Mouse (Mus musculus): Measurements from ENCODE around the gene Dlk1. TPM values are rescaled to one million over a fixed set of nuclear protein-coding genes. Genes with fewer than 3 reads are reported as not detected.
A peak's percentile ranks its signal among the peaks of the same experiment; 100 is the strongest.

Dlk1 gene
- 116 and 182 TPM in 2 replicates for polyA plus RNA-seq (2015; fragmentation: Nextera tagmentation; extraction: Ambion mirVana)

GRCm38 (mm10) chr12:109452592-109452991, at the start of gene Dlk1:
Gene Dlk1 (plus strand): TSS chr12:109452823.
- Histone ChIP-seq H3K4me1 (peaks cover 49% of the 10 kb centered on the region), H3K9me3 (replicated peaks) (no peaks in the 10 kb centered on the region), H3K9ac (peak within 1 kb of the TSS; percentile 33; the same call in 1 of the 2 replicates), H3K27ac (no peak within 1 kb of the TSS), H3K27me3 (peaks cover 73% of the 10 kb centered on the region), H3K36me3 (no peaks in the 10 kb centered on the region), H3K4me2 (peak within 1 kb of the TSS; percentile 90), H3K4me3 (replicated peaks) (peak within 1 kb of the TSS; percentile 46)
- WGBS = 6% methylated on average over 12 of the region's 13 CpGs
- no peak for ATAC-seq (replicated peaks; ENCODE audit: low FRiP score)

DNA sequence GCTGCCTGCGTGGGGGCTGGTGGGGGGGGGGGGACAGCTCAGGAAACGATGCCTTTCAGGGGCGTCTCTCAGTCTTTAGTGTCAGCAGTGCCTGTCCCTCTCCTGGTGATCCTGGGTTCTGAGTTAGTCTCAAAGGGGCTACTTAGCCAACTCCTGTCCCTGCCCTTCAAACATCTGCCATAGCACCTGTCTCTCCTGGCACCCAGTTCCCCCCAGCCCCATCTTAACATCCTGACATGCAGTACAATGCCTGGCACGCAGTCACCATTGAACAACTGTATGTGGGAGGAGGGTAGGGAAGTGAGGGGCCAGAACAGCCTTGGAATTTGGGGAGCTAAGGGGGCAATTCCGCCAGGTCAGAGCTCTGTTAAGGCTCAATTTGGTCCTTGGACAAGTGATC, 49.7 kb upstream of the Dlk1 start:
- Histone ChIP-seq H3K4me1 (peaks cover 83% of the 10 kb centered on the region), H3K27ac (peak overlapping the region; percentile 71), H3K9me3 (replicated peaks) (no peaks in the 10 kb centered on the region), H3K9ac (no peak overlapping the region), H3K36me3 (no peaks in the 10 kb centered on the region), H3K4me2 (no peak overlapping the region), H3K4me3 (replicated peaks) (no peak overlapping the region), H3K27me3 (0 out of 2 replicates have a peak, but pooled peaks cover 2% of the 10 kb centered on the region)
- ATAC-seq (replicated peaks; ENCODE audit: low FRiP score) = no peak
- WGBS = 41% methylated on average over 5 of the region's 5 CpGs

- Histone ChIP-seq H3K9ac (no peak overlapping the region), H3K4me1 (peaks cover 78% of the 10 kb centered on the region), H3K27me3 (0 out of 2 replicates have a peak, but pooled peaks cover 2% of the 10 kb centered on the region), H3K4me2 (no peak overlapping the region), H3K4me3 (replicated peaks) (no peak overlapping the region), H3K36me3 (no peaks in the 10 kb centered on the region), H3K27ac (no peak overlapping the region), H3K9me3 (replicated peaks) (no peaks in the 10 kb centered on the region)
- 27% methylated on average over 9 of the region's 9 CpGs for WGBS
- peak; percentile 31; the same call in 1 of the 2 replicates for ATAC-seq (replicated peaks; ENCODE audit: low FRiP score)
Measured at GRCm38 (mm10) chr12:109403752-109404151, 48.9 kb upstream of the Dlk1 start.

- H3K27me3 ChIP-seq = no peaks in the 10 kb centered on the region
- no peak overlapping the region for H3K27ac ChIP-seq
- H3K36me3 ChIP-seq = no peaks in the 10 kb centered on the region
- no peaks in the 10 kb centered on the region for H3K9me3 ChIP-seq (replicated peaks)
- H3K4me3 ChIP-seq (replicated peaks) = no peak overlapping the region
- H3K9ac ChIP-seq = no peak overlapping the region
- H3K4me1 ChIP-seq = peaks cover 79% of the 10 kb centered on the region
- no peak overlapping the region for H3K4me2 ChIP-seq
- no peak for ATAC-seq (replicated peaks; ENCODE audit: low FRiP score)
- WGBS = 37% methylated on average over 3 of the region's 3 CpGs
Measured at GRCm38 (mm10) chr12:109406018-109406417, 46.6 kb upstream of the Dlk1 start.

DNA sequence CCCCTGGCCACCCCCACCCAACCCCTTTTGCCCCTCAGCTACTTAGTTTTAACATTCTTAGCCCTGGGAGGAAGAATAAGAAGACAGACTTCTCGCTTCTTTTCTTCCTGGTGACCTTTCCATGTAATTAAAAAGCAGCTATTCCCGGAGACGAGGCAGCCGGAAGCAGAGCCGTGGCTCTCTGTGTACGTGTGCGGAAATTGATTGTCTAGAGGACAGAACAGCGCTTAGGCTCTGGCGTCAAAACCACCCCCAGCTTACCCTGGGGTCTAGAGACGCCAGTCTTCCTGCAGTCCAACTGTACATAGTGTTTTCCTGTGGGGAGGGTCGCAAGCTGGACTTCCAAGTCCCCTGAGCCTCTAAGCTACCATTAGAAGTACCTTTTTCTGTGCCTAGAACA, 41.9 kb upstream of the Dlk1 start:
- Histone ChIP-seq H3K9me3 (replicated peaks) (no peaks in the 10 kb centered on the region), H3K36me3 (no peaks in the 10 kb centered on the region), H3K9ac (no peak overlapping the region), H3K27ac (peak overlapping the region; percentile 81), H3K4me3 (replicated peaks) (no peak overlapping the region), H3K4me2 (no peak overlapping the region), H3K4me1 (peaks cover 64% of the 10 kb centered on the region), H3K27me3 (no peaks in the 10 kb centered on the region)
- ATAC-seq (replicated peaks; ENCODE audit: low FRiP score) = no peak
- 33% methylated on average over 11 of the region's 11 CpGs for WGBS

DNA sequence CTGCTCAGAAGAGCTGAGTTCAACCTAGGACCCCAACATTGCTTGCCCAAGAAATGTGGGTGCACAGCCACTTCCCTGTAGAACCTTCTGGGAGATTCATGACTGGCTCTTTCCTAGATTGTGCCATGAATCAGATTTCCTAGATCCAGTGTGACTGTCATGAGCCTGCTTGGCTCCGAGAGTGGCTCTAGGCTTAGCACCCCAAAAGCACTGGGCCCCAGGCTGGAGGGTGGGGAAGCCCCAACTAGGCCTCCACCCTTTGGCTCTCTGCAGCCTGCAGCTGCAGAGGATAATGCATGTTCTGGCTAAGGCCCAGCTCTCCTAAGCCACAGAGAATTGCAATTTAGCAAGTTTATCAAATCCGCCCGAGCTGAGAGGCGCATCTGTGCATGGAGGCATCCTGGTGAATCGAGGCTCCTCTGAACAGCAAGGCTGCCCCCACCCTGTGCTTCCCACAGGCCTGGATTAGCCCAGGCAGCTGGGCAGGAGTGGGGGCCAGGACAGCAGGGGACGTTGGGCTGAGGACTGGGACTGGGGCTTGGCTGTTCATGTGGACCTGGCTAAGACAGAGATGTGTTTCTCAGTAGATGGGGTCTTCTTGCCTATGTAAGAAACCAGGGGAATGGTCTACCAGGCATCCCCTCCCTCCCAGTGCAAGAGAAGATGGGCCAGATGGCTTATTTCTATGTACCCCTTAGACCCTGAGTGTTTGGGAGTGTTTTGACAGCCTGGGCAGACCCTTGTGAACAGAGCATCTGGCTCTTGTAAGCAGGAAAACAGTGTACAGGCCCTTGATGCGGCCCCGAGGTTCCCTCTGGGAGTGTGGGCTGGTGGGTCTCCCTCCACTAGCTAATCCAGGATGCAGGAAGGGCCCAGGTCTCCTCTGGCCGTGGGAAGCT, 41.2 kb upstream of the Dlk1 start:
- no peak for ATAC-seq (replicated peaks; ENCODE audit: low FRiP score)
- WGBS = 58% methylated on average over 9 of the region's 9 CpGs
- H3K9me3 ChIP-seq (replicated peaks) = no peaks in the 10 kb centered on the region
- peak overlapping the region; percentile 81 for H3K27ac ChIP-seq
- H3K27me3 ChIP-seq = no peaks in the 10 kb centered on the region
- no peak overlapping the region for H3K9ac ChIP-seq
- H3K4me1 ChIP-seq = peaks cover 59% of the 10 kb centered on the region
- no peak overlapping the region for H3K4me3 ChIP-seq (replicated peaks)
- H3K36me3 ChIP-seq = no peaks in the 10 kb centered on the region
- no peak overlapping the region for H3K4me2 ChIP-seq

GRCm38 (mm10) chr12:109412071-109412440, 40.6 kb upstream of the Dlk1 start:
- H3K4me3 ChIP-seq (replicated peaks) = no peak overlapping the region
- WGBS = 69% methylated on average over 8 of the region's 8 CpGs
- H3K27ac ChIP-seq = peak overlapping the region; percentile 81
- no peaks in the 10 kb centered on the region for H3K36me3 ChIP-seq
- H3K9ac ChIP-seq = no peak overlapping the region
- no peak overlapping the region for H3K4me2 ChIP-seq
- no peaks in the 10 kb centered on the region for H3K9me3 ChIP-seq (replicated peaks)
- H3K4me1 ChIP-seq = peaks cover 62% of the 10 kb centered on the region
- H3K27me3 ChIP-seq = no peaks in the 10 kb centered on the region
- no peak for ATAC-seq (replicated peaks; ENCODE audit: low FRiP score)

DNA sequence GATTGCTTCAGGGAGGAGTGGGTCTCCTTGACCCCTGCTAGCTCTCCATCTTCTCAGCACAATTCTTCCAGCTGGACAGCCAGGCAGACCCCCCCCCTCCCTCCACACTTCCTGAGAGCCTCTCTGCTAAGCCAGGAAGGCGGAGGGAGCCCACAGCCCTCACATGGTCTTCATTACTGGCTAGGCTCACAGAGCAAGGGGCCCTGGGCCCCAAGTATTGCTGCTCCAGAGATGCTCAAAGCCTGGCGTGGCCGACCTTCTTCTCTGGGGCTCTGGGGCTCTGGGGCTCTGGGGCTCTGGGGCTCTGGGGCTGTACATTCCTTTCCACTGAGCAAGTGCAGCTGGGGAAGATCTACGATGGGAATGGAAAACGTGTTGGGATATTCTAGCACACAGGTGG, 39.9 kb upstream of the Dlk1 start:
- Histone ChIP-seq H3K4me1 (peaks cover 62% of the 10 kb centered on the region), H3K9me3 (replicated peaks) (no peaks in the 10 kb centered on the region)
- 0 out of 2 replicates have a peak, but pooled peaks have one; percentile 15 for ATAC-seq (replicated peaks; ENCODE audit: low FRiP score)

GRCm38 (mm10) chr12:109413321-109413720, 39.3 kb upstream of the Dlk1 start:
- WGBS = 79% methylated on average over 4 of the region's 4 CpGs
- no peaks in the 10 kb centered on the region for H3K9me3 ChIP-seq (replicated peaks)
- H3K4me1 ChIP-seq = peaks cover 67% of the 10 kb centered on the region
- no peak overlapping the region for H3K4me2 ChIP-seq
- no peaks in the 10 kb centered on the region for H3K36me3 ChIP-seq
- H3K4me3 ChIP-seq (replicated peaks) = no peak overlapping the region
- no peaks in the 10 kb centered on the region for H3K27me3 ChIP-seq
- no peak for ATAC-seq (replicated peaks; ENCODE audit: low FRiP score)
- peak overlapping the region; percentile 81 for H3K27ac ChIP-seq
- H3K9ac ChIP-seq = no peak overlapping the region

More for the DNA sequence above, 39.9 kb upstream of the Dlk1 start:
- no peak overlapping the region for H3K9ac ChIP-seq
- no peaks in the 10 kb centered on the region for H3K27me3 ChIP-seq
- WGBS = 31% methylated on average over 5 of the region's 5 CpGs
- no peaks in the 10 kb centered on the region for H3K36me3 ChIP-seq
- H3K27ac ChIP-seq = peak overlapping the region; percentile 81
- no peak overlapping the region for H3K4me3 ChIP-seq (replicated peaks)
- H3K4me2 ChIP-seq = no peak overlapping the region

DNA sequence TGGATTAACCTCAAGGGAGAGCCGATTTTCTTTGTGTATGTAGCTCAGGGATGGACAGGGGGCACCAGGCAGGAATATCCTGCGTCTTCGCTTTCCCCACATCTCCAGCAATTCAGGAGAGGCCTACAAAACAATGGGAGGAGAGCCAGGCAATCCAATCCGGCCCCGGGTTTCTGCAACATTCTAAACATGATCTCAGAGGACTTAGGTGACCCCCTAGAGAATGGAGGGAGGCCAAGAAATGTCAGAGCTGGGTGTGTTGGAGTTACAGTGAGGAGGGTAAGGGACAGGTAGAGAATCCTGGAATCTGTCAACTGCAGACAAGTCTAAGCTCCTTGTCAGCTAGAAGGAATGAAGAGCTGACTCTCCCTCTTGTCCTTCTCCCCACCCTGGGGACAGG, 35.9 kb upstream of the Dlk1 start:
- no peak for ATAC-seq (replicated peaks; ENCODE audit: low FRiP score)
- no peaks in the 10 kb centered on the region for H3K36me3 ChIP-seq
- no peak overlapping the region for H3K4me2 ChIP-seq
- H3K4me3 ChIP-seq (replicated peaks) = no peak overlapping the region
- peak overlapping the region; percentile 85 for H3K27ac ChIP-seq
- peaks cover 52% of the 10 kb centered on the region for H3K4me1 ChIP-seq
- 74% methylated on average over 5 of the region's 5 CpGs for WGBS
- no peaks in the 10 kb centered on the region for H3K27me3 ChIP-seq
- no peak overlapping the region for H3K9ac ChIP-seq
- no peaks in the 10 kb centered on the region for H3K9me3 ChIP-seq (replicated peaks)

DNA sequence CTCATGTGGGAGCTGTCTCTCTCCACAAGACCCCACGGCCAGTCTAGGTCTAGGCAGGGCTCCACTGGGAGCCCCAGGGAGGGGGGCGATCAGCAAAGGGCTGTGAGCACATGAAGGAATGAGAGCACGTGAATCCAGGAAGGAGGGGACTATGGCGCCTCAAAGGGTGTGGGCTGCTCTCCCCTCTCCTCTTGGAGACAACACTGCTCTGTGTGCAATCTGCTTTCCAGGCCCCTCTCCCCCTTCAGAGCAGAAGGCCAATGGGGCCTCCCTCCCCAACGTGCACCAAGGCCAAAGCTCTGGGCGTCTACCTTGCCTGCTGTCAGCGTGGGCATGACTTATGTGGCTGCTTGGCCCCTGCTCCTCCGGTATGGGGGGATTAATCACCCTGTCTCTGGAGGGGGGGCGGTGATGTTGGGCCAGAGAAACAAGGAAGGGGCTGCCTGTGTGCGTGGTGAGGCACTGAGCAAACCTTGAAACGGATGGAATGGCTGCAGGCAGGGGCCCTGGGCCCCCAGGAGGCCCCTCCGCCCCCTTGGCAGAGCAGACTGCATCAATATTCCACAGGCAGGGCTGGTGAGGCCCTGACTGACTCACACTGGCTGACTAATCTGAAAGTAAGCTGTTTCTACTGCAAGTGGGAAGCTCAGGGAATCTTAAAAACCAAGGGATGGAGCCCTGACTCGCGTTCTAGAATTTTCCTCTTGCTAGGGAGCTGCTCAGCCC, 35.0 kb upstream of the Dlk1 start:
- Histone ChIP-seq H3K36me3 (no peaks in the 10 kb centered on the region), H3K4me2 (no peak overlapping the region), H3K27me3 (no peaks in the 10 kb centered on the region), H3K9ac (no peak overlapping the region), H3K4me1 (peaks cover 42% of the 10 kb centered on the region), H3K27ac (peak overlapping the region; percentile 85), H3K4me3 (replicated peaks) (no peak overlapping the region), H3K9me3 (replicated peaks) (no peaks in the 10 kb centered on the region)
- 19% methylated on average over 14 of the region's 14 CpGs for WGBS
- ATAC-seq (replicated peaks; ENCODE audit: low FRiP score) = peak; percentile 82

DNA sequence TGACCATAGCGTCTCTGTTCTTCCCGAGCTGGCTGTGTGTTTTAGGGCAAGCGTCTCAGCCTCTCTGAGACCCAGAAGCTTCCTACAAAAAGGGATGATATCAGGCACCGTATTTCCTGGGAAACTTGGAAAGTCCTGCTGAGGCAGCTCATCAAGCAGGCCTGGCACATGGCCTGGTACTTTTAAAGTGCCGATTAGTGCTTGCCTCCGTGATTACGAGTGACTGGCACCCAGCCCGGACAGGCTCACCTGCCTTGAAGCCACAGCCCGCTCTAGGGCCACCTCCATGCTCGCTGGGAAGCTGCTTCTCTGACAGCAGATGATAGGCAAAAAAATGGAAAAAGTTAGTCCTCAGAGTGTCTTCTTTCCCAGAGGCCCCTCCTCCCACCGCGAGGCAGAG, 32.6 kb upstream of the Dlk1 start:
- Histone ChIP-seq H3K36me3 (no peaks in the 10 kb centered on the region), H3K9me3 (replicated peaks) (no peaks in the 10 kb centered on the region), H3K9ac (no peak overlapping the region), H3K27ac (no peak overlapping the region), H3K27me3 (no peaks in the 10 kb centered on the region), H3K4me3 (replicated peaks) (no peak overlapping the region), H3K4me1 (peaks cover 48% of the 10 kb centered on the region), H3K4me2 (no peak overlapping the region)
- 80% methylated on average over 12 of the region's 12 CpGs for WGBS
- ATAC-seq (replicated peaks; ENCODE audit: low FRiP score) = no peak
